Mouse (Mus musculus) embryonic facial prominence, embryonic 11.5 days (tissue): ENCODE measurements at regions not wholly inside any gene's neighbourhood (a gene's known extent, or its start where the extent isn't known, plus 50 kb on each side); places are given as distances from the start of the nearest gene placed in this dataset.

Source experiments
- ATAC-seq: fragments of 200-750 bp; cut with Nextera tagmentation; replicated peaks from 2 replicates; pipeline ENCODE4 v1.8.0; 2017; ENCODE audit warnings: low read depth; ENCODE audit not compliant: insufficient number of reproducible peaks, low FRiP score, low TSS enrichment
- DNase-seq: peaks from one replicate; pipeline ENCODE4 v3.0.0-alpha.2; 2015; ENCODE audit warnings: low spot score
- H3K27ac ChIP-seq: fragments of 300-500 bp; sonication (generic); replicated peaks from 2 replicates; pipeline ENCODE4 v1.5.1; 2014; ENCODE audit warnings: mild to moderate bottlenecking, low read depth, low read length, control low read depth
- H3K27me3 ChIP-seq: fragments of 300-500 bp; sonication (generic); 2 replicates; pipeline ENCODE4 v1.6.1; 2014; ENCODE audit warnings: mild to moderate bottlenecking, low read length, moderate library complexity, mixed read lengths; ENCODE audit not compliant: control insufficient read depth, insufficient read depth
- H3K36me3 ChIP-seq: fragments of 300-500 bp; sonication (generic); replicated peaks from 2 replicates; pipeline ENCODE4 v1.6.1; 2014; ENCODE audit warnings: low read depth, mild to moderate bottlenecking, low read length, moderate library complexity, mixed read lengths; ENCODE audit not compliant: control insufficient read depth, insufficient read depth
- H3K4me1 ChIP-seq: fragments of 300-500 bp; sonication (generic); 2 replicates; pipeline ENCODE4 v1.6.1; 2014; ENCODE audit warnings: low read length, mixed read lengths; ENCODE audit not compliant: control insufficient read depth, insufficient read depth
- H3K4me2 ChIP-seq: fragments of 300-500 bp; sonication (generic); 2 replicates; pipeline ENCODE4 v1.6.1; 2014; ENCODE audit warnings: low read depth, mild to moderate bottlenecking, control low read depth, low read length, moderate library complexity
- H3K4me3 ChIP-seq: fragments of 300-500 bp; sonication (generic); 2 replicates; pipeline ENCODE4 v1.5.1; 2014; ENCODE audit warnings: low read depth, low read length, control low read depth
- H3K9ac ChIP-seq: fragments of 300-500 bp; sonication (generic); replicated peaks from 2 replicates; pipeline ENCODE4 v1.6.1; 2014; ENCODE audit warnings: mild to moderate bottlenecking, control low read depth, low read length
- H3K9me3 ChIP-seq: fragments of 300-500 bp; sonication (generic); replicated peaks from 2 replicates; pipeline ENCODE4 v1.6.1; 2016; ENCODE audit warnings: mild to moderate bottlenecking, low read length, inconsistent platforms, mixed read lengths; ENCODE audit not compliant: control insufficient read depth
- WGBS: fragments of 180-500 bp; shearing (Covaris S2); extraction: QIAGEN DNeasy Blood & Tissue Kit; methylation state at CpG from one replicate; pipeline ENCODE4 v1.1.7; 2014; 5-methylcytosine and 5-hydroxymethylcytosine counted together

- Histone ChIP-seq H3K9ac (no peak overlapping the region), H3K4me3 (no peak overlapping the region), H3K4me2 (no peak overlapping the region), H3K36me3 (no peaks in the 10 kb centered on the region), H3K27me3 (no peaks in the 10 kb centered on the region), H3K4me1 (no peaks in the 10 kb centered on the region), H3K27ac (no peak overlapping the region), H3K9me3 (no peaks in the 10 kb centered on the region)
- DNase-seq (peak; percentile 24), ATAC-seq (no peak)
- WGBS, result 41% methylated on average over 5 of the region's 5 CpGs
Measured at GRCm38 (mm10) chr2:92851336-92851735, 63.6 kb upstream of the Syt13 start.

GRCm38 (mm10) chr2:92853175-92853574 is 61.7 kb upstream of the Syt13 start:
- no peaks in the 10 kb centered on the region for H3K36me3 ChIP-seq
- H3K4me2 ChIP-seq, result no peak overlapping the region
- no peaks in the 10 kb centered on the region for H3K27me3 ChIP-seq
- WGBS, result 75% methylated on average over 3 of the region's 3 CpGs
- no peak overlapping the region for H3K4me3 ChIP-seq
- no peak overlapping the region for H3K9ac ChIP-seq
- H3K9me3 ChIP-seq, result no peaks in the 10 kb centered on the region
- ATAC-seq (no peak), DNase-seq (no peak)
- no peak overlapping the region for H3K27ac ChIP-seq
- no peaks in the 10 kb centered on the region for H3K4me1 ChIP-seq

DNA sequence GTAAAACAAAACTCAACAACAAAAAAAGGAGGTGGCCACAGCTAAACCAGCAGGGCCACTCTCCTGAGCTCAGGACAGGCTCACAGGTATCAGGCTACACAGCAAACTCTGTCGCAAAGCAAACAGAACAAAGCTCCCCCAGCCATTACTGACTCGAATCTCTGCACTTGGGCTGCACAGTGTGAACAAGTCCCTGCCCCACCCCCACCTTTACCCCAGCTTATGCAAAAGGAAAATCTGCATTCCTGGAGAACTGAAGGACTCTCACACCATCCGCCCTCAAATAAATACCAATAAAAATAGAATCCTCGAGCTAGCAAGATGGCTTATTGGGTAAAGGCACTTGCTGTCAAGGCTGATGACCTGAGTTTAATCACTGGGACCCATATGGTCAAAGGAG is 60.6 kb upstream of the Syt13 start:
- 49% methylated on average over 4 of the region's 4 CpGs for WGBS

GRCm38 (mm10) chr2:92856047-92856446 is 58.9 kb upstream of the Syt13 start:
- Histone ChIP-seq H3K4me2 (no peak overlapping the region), H3K9me3 (no peaks in the 10 kb centered on the region), H3K36me3 (no peaks in the 10 kb centered on the region), H3K4me3 (no peak overlapping the region), H3K27me3 (no peaks in the 10 kb centered on the region), H3K4me1 (no peaks in the 10 kb centered on the region), H3K9ac (no peak overlapping the region), H3K27ac (no peak overlapping the region)
- no peak for ATAC-seq
- 78% methylated on average over 12 of the region's 12 CpGs for WGBS
- no peak for DNase-seq

More for the DNA sequence above, 60.6 kb upstream of the Syt13 start:
- no peak for ATAC-seq
- Histone ChIP-seq H3K4me3 (no peak overlapping the region), H3K9me3 (no peaks in the 10 kb centered on the region), H3K27ac (no peak overlapping the region), H3K36me3 (no peaks in the 10 kb centered on the region), H3K4me1 (no peaks in the 10 kb centered on the region), H3K4me2 (no peak overlapping the region), H3K27me3 (no peaks in the 10 kb centered on the region), H3K9ac (no peak overlapping the region)
- DNase-seq, result no peak

GRCm38 (mm10) chr2:92860502-92861197 is 54.2 kb upstream of the Syt13 start:
- Histone ChIP-seq H3K27ac (no peak overlapping the region), H3K36me3 (no peaks in the 10 kb centered on the region), H3K27me3 (no peaks in the 10 kb centered on the region), H3K4me3 (no peak overlapping the region), H3K4me1 (no peaks in the 10 kb centered on the region), H3K4me2 (no peak overlapping the region), H3K9ac (no peak overlapping the region), H3K9me3 (no peaks in the 10 kb centered on the region)
- DNase-seq (no peak), ATAC-seq (no peak)
- WGBS, result 77% methylated on average over 8 of the region's 8 CpGs
